Mouse (Mus musculus): ENCODE measurements around the gene Myo18b. TPM values are rescaled to one million over a fixed set of nuclear protein-coding genes. Genes with fewer than 3 reads are reported as not detected.

Gene Myo18b
- not detected for polyA plus RNA-seq (2015; fragmentation: Illumina TruSeq; extraction: RNeasy Lipid Tissue Mini Kit (QIAGEN cat#74804); ENCODE audit: insufficient read depth, low read depth, low replicate concordance)

GRCm38 (mm10) chr5:112895674-112896654 lies at the start of gene Myo18b:
TSS of gene Myo18b (minus strand) at chr5:112896362.

Other genes starting within 250 kb of the Myo18b start
- 4.8 TPM for gene Grk3, start 119.4 kb upstream of the Myo18b start, polyA plus RNA-seq (2015; fragmentation: Illumina TruSeq; extraction: RNeasy Lipid Tissue Mini Kit (QIAGEN cat#74804); ENCODE audit: insufficient read depth, low read depth, low replicate concordance)
- gene Crybb2, start 173.8 kb upstream of the Myo18b start, polyA plus RNA-seq (2015; fragmentation: Illumina TruSeq; extraction: RNeasy Lipid Tissue Mini Kit (QIAGEN cat#74804); ENCODE audit: insufficient read depth, low read depth, low replicate concordance) = not detected
- gene Crybb3, start 185.2 kb upstream of the Myo18b start, polyA plus RNA-seq (2015; fragmentation: Illumina TruSeq; extraction: RNeasy Lipid Tissue Mini Kit (QIAGEN cat#74804); ENCODE audit: insufficient read depth, low read depth, low replicate concordance) = 3.1 TPM

Measured in pancreas, adult 10 weeks (tissue).